Mouse (Mus musculus) limb, embryonic 11.5 days (tissue): ENCODE results near the gene Dock10. TPM values are rescaled to one million over a fixed set of nuclear protein-coding genes. Genes with fewer than 3 reads are reported as not detected.

ENCODE experiments used
- ATAC-seq: fragments of 200-750 bp; cut with Nextera tagmentation; 2 replicates; pipeline ENCODE4 v1.8.0; 2017; ENCODE audit warnings: low read depth; ENCODE audit not compliant: insufficient number of reproducible peaks, low FRiP score, low TSS enrichment
- DNase-seq: peaks from one replicate; pipeline ENCODE4 v3.0.0-alpha.2; 2015; ENCODE audit warnings: low spot score
- H3K27ac ChIP-seq: fragments of 300-500 bp; sonication (generic); replicated peaks from 2 replicates; pipeline ENCODE4 v1.5.1; 2014; ENCODE audit warnings: low read depth, mild to moderate bottlenecking, low read length
- H3K27me3 ChIP-seq: fragments of 300-500 bp; sonication (generic); 2 replicates; pipeline ENCODE4 v1.6.1; 2014; ENCODE audit warnings: mild to moderate bottlenecking, low read length, mixed read lengths; ENCODE audit not compliant: control insufficient read depth, insufficient read depth
- H3K36me3 ChIP-seq: fragments of 300-500 bp; sonication (generic); 2 replicates; pipeline ENCODE4 v1.6.1; 2014; ENCODE audit warnings: mild to moderate bottlenecking, low read length, moderate library complexity, mixed read lengths; ENCODE audit not compliant: control insufficient read depth, insufficient read depth
- H3K4me1 ChIP-seq: fragments of 300-500 bp; sonication (generic); 2 replicates; pipeline ENCODE4 v1.6.1; 2014; ENCODE audit warnings: low read length, mixed read lengths; ENCODE audit not compliant: control insufficient read depth, insufficient read depth
- H3K4me2 ChIP-seq: fragments of 300-500 bp; sonication (generic); 2 replicates; pipeline ENCODE4 v1.6.1; 2014; ENCODE audit warnings: low read depth, mild to moderate bottlenecking, moderate library complexity; ENCODE audit not compliant: severe bottlenecking
- H3K4me3 ChIP-seq: fragments of 300-500 bp; sonication (generic); 2 replicates; pipeline ENCODE4 v1.5.1; 2014; ENCODE audit warnings: low read depth, low read length
- H3K9ac ChIP-seq: fragments of 300-500 bp; sonication (generic); 2 replicates; pipeline ENCODE4 v1.6.1; 2014; ENCODE audit warnings: mild to moderate bottlenecking, low read length
- H3K9me3 ChIP-seq: fragments of 300-500 bp; sonication (generic); 2 replicates; pipeline ENCODE4 v1.6.1; 2016; ENCODE audit warnings: low read length; ENCODE audit not compliant: control insufficient read depth
- WGBS: fragments of 180-500 bp; shearing (Covaris S2); extraction: QIAGEN DNeasy Blood & Tissue Kit; methylation state at CpG from one replicate; pipeline ENCODE4 v1.1.7; 2014; 5-methylcytosine and 5-hydroxymethylcytosine counted together
- polyA plus RNA-seq: library from polyadenylated mRNA; unstranded; fragments of >200 nt; fragmentation: Nextera tagmentation; extraction: Ambion mirVana; gene quantifications from 2 replicates; pipeline ENCODE4 v1.2.1, GENCODE M21; 2014

The Dock10 gene
- polyA plus RNA-seq, 1 experiment from 2014 or later: 5.4 TPM

GRCm38 (mm10) chr1:80737812-80738391 lies 20.4 kb downstream of the Dock10 start:
- H3K9me3 ChIP-seq: no peaks in the 10 kb centered on the region
- DNase-seq: no peak

DNA sequence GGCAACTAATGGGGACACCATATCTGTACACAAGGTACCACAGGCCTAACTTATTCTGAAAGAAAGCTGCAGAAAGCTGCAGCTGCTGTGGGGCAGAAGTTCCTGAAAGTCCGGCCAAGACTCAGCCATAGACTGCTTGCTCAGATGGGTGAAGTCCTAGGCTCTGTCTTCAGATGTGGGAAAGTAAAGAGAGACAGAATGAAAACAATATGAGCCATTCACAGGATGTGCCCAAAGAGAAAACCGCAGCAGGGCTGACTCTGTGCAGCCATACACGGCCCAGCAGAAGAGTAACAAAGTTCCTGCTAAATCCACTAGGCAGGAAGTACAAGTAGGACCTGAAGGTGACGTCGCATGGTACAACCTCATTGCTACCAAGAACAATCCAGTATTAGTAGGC lies 27.7 kb downstream of the Dock10 start:
- Histone ChIP-seq H3K27me3 (no peaks in the 10 kb centered on the region), H3K4me1 (no peaks in the 10 kb centered on the region), H3K36me3 (no peaks in the 10 kb centered on the region), H3K9ac (no peak overlapping the region), H3K27ac (no peak overlapping the region), H3K4me3 (no peak overlapping the region), H3K4me2 (no peak overlapping the region), H3K9me3 (no peaks in the 10 kb centered on the region)
- WGBS: 88% methylated on average over 5 of the region's 5 CpGs
- DNase-seq: no peak
- ATAC-seq: no peak

More at GRCm38 (mm10) chr1:80737812-80738391, 20.4 kb downstream of the Dock10 start:
- ATAC-seq: no peak
- Histone ChIP-seq H3K4me1 (no peaks in the 10 kb centered on the region), H3K4me3 (no peak overlapping the region), H3K27ac (no peak overlapping the region), H3K36me3 (no peaks in the 10 kb centered on the region), H3K9ac (no peak overlapping the region), H3K27me3 (no peaks in the 10 kb centered on the region), H3K4me2 (no peak overlapping the region)
- WGBS: 84% methylated on average over 5 of the region's 5 CpGs

DNA sequence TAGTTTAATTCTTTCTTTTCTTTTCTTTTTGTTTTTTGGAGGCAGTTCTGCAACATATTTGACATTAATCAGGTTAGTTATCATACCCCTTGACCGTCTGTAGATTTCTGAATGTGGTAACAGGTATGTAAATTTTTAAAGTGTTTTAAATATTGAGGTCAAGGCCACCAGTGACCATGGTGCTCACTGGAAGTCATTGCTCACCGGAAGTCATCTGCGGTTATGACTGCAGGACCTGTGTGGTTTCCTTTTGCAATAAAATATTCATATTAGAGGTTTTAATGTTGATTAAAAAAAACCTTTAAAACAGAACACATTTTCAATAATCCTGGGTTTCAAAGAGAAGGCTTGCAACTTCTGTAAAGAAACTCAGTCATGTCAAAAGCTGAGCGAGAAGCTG lies 28.2 kb downstream of the Dock10 start:
- H3K4me3 ChIP-seq: no peak overlapping the region
- H3K27ac ChIP-seq: no peak overlapping the region
- DNase-seq: no peak
- no peaks in the 10 kb centered on the region for H3K27me3 ChIP-seq
- no peaks in the 10 kb centered on the region for H3K4me1 ChIP-seq
- H3K9me3 ChIP-seq: no peaks in the 10 kb centered on the region
- H3K36me3 ChIP-seq: no peaks in the 10 kb centered on the region
- no peak overlapping the region for H3K4me2 ChIP-seq
- ATAC-seq: no peak
- WGBS: 94% methylated on average over 4 of the region's 4 CpGs
- no peak overlapping the region for H3K9ac ChIP-seq

DNA sequence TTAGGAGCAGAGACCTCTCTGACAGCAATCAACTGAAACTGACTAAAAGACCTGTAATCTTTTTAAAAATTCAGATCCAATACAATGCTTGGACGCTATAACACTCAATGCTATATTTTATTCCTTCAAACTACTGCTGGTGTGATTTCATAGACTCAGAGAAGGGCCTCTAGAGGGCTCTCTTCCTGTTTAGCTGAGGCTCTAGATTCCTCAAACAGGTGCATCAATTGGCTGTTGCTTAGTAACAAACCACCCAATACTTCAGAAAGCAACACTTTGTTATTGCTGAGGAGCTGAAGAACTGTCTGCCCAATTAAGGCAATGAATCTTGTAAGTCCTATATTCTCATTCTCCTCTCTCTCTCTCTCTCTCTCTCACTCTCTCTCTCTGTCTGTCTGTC lies 30.1 kb downstream of the Dock10 start:
- Histone ChIP-seq H3K9ac (no peak overlapping the region), H3K9me3 (no peaks in the 10 kb centered on the region), H3K4me3 (no peak overlapping the region), H3K4me1 (no peaks in the 10 kb centered on the region), H3K27me3 (no peaks in the 10 kb centered on the region), H3K27ac (no peak overlapping the region), H3K4me2 (no peak overlapping the region), H3K36me3 (no peaks in the 10 kb centered on the region)
- ATAC-seq (no peak), DNase-seq (no peak)
- WGBS: 63% methylated on average over 1 of the region's 1 CpGs

GRCm38 (mm10) chr1:80727403-80727802 lies 30.9 kb downstream of the Dock10 start:
- H3K9ac ChIP-seq: no peak overlapping the region
- no peak for DNase-seq
- H3K9me3 ChIP-seq: no peaks in the 10 kb centered on the region
- ATAC-seq: no peak
- no peaks in the 10 kb centered on the region for H3K4me1 ChIP-seq
- no peaks in the 10 kb centered on the region for H3K27me3 ChIP-seq
- no peak overlapping the region for H3K4me3 ChIP-seq
- 82% methylated on average over 4 of the region's 4 CpGs for WGBS
- H3K27ac ChIP-seq: no peak overlapping the region
- no peaks in the 10 kb centered on the region for H3K36me3 ChIP-seq
- H3K4me2 ChIP-seq: no peak overlapping the region

DNA sequence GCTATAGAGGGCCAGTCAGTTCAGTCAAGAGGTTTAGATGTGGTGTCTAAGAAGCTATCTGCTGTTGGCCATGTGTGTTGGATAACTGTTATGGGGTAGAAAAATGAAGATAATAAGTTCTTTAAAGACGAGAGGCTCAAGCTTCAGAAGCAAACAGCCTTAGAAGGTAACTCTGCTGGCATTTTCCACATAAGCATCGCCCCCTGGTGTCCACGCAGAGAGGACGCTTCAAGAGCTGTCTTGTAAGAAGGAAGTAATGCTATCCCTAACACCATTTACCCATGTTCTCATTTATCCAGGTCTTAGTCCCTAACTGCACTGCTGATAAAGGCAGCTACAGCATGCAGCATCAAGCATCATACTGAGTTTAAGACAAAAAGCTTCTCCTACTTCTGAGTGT lies 35.7 kb downstream of the Dock10 start:
- 36% methylated on average over 4 of the region's 4 CpGs for WGBS
- H3K4me1 ChIP-seq: no peaks in the 10 kb centered on the region
- ATAC-seq: no peak
- no peak overlapping the region for H3K4me2 ChIP-seq
- no peak overlapping the region for H3K27ac ChIP-seq
- no peak overlapping the region for H3K9ac ChIP-seq
- peak; percentile 29 for DNase-seq
- no peaks in the 10 kb centered on the region for H3K9me3 ChIP-seq
- H3K27me3 ChIP-seq: no peaks in the 10 kb centered on the region
- no peaks in the 10 kb centered on the region for H3K36me3 ChIP-seq
- no peak overlapping the region for H3K4me3 ChIP-seq

- Histone ChIP-seq H3K9ac (no peak overlapping the region), H3K27me3 (no peaks in the 10 kb centered on the region), H3K4me2 (no peak overlapping the region), H3K9me3 (no peaks in the 10 kb centered on the region), H3K4me1 (no peaks in the 10 kb centered on the region), H3K27ac (no peak overlapping the region), H3K36me3 (no peaks in the 10 kb centered on the region), H3K4me3 (no peak overlapping the region)
- no peak for ATAC-seq
- 84% methylated on average over 1 of the region's 1 CpGs for WGBS
- DNase-seq: no peak
These were observed 36.3 kb downstream of the Dock10 start for GRCm38 (mm10) chr1:80722001-80722400.

DNA sequence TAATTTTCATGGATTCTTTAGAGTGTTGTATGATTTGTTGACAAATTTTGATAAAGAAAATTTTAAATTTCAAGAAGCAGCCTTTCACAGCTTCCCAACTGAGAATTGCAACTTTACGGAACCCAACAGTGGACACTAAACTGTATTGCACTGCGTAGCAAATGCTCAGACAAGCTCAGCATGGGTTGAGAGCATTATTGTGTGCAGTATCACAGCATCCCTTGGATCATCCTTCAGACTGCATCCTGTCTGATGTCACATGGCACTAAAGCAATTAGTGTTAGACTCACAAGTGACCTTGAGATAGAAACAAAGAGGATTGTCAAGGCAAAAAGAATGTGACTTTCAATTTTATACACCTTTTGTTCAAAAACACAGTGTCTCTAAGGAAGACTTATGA lies 37.1 kb downstream of the Dock10 start:
- H3K4me3 ChIP-seq: no peak overlapping the region
- DNase-seq (no peak), ATAC-seq (no peak)
- no peak overlapping the region for H3K27ac ChIP-seq
- no peaks in the 10 kb centered on the region for H3K27me3 ChIP-seq
- no peaks in the 10 kb centered on the region for H3K9me3 ChIP-seq
- 92% methylated on average over 2 of the region's 2 CpGs for WGBS
- no peak overlapping the region for H3K4me2 ChIP-seq
- no peaks in the 10 kb centered on the region for H3K4me1 ChIP-seq
- no peak overlapping the region for H3K9ac ChIP-seq
- H3K36me3 ChIP-seq: no peaks in the 10 kb centered on the region

DNA sequence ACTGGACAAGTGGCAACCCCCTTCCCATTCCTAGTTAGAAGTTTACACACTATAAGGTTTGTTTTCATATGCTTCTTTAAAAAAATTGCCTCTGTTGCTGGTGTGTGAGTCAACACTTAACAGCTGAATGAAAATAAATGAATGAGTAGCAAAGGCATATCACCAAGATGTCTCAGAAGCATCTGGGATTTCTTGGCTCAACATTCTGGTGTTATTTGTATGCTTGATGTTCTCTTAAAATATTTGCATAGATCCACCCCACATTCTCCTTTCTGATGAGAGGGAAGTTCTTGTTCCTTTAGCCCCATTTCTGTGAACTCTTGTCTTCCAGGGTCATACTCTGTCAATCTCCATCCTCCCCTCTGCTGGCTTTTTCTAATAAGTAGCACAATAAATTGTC lies 38.2 kb downstream of the Dock10 start:
- H3K4me1 ChIP-seq: no peaks in the 10 kb centered on the region
- H3K4me2 ChIP-seq: no peak overlapping the region
- no peak overlapping the region for H3K4me3 ChIP-seq
- no peaks in the 10 kb centered on the region for H3K9me3 ChIP-seq
- DNase-seq: no peak
- no peak overlapping the region for H3K27ac ChIP-seq
- no peaks in the 10 kb centered on the region for H3K36me3 ChIP-seq
- ATAC-seq: no peak
- H3K27me3 ChIP-seq: no peaks in the 10 kb centered on the region
- no peak overlapping the region for H3K9ac ChIP-seq
